Mouse (Mus musculus) ES-Bruce4 (cell line): ENCODE data around the gene Rab24.
A peak's percentile ranks its signal among the peaks of the same experiment; 100 is the strongest.

Experiments
- CTCF ChIP-seq: IDR thresholded peaks from one replicate; pipeline ENCODE4 v1.8.1; 2011; ENCODE audit warnings: low read depth, low read length
- EP300 ChIP-seq: IDR thresholded peaks from 2 replicates; pipeline ENCODE4 v1.6.1; 2011; ENCODE audit warnings: low read depth, low read length; ENCODE audit not compliant: insufficient read depth

GRCm38 (mm10) chr13:55330567-55331400 lies 9.0 kb upstream of the Rab24 start:
- TF ChIP-seq CTCF (peak; percentile 46), EP300 (no peak)
